Mouse (Mus musculus): ENCODE results near the gene Cdt1. TPM values are rescaled to one million over a fixed set of nuclear protein-coding genes. Genes with fewer than 3 reads are reported as not detected.

Gene Cdt1
- polyA plus RNA-seq, 1 experiment from 2014 or later: 41.1 TPM

DNA sequence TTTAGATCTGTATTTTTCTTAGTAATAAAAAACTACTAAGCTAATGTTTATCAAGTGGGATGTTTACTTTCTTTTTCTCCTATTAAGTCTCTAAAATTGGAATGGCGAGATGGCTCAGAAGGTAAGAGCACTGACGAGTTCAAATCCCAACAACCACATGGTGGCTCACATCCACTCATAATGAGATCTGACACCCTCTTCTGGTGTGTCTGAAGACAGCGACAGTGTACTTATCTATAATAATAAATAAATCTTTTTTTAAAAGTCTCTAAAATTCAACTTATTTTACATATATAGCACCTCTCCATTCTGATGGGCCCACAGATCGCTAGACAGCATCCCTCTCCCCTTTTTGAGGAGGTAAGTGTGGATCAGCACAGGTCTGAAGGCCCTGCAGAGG is 42.4 kb downstream of the Cdt1 start:
- no peaks in the 10 kb centered on the region for H3K36me3 ChIP-seq (ENCODE audit: control insufficient read depth, insufficient read depth)
- peak overlapping the region; percentile 99; the same call in 1 of the 2 replicates for H3K4me2 ChIP-seq (ENCODE audit: low read depth, low read length)
- no peak overlapping the region for H3K27ac ChIP-seq (ENCODE audit: low read length)
- peaks cover 19% of the 10 kb centered on the region for H3K4me1 ChIP-seq (ENCODE audit: control insufficient read depth, low read depth, low read length)
- H3K9me3 ChIP-seq (replicated peaks; ENCODE audit: control insufficient read depth, low read length): no peaks in the 10 kb centered on the region
- H3K9ac ChIP-seq (ENCODE audit: low read depth, low read length): no peak overlapping the region
- 59% methylated on average over 4 of the region's 4 CpGs for WGBS (ENCODE audit: insufficient replicate concordance)
- H3K27me3 ChIP-seq (ENCODE audit: control insufficient read depth, insufficient read depth, low read depth, low read length): no peaks in the 10 kb centered on the region
- peak overlapping the region; percentile 72 for H3K4me3 ChIP-seq (ENCODE audit: low read depth, low read length)
- ATAC-seq (ENCODE audit: low read depth): no peak

- Histone ChIP-seq H3K4me2 (ENCODE audit: low read depth, low read length) (peak overlapping the region; percentile 99), H3K9me3 (replicated peaks; ENCODE audit: control insufficient read depth, low read length) (no peaks in the 10 kb centered on the region), H3K27me3 (ENCODE audit: control insufficient read depth, insufficient read depth, low read depth, low read length) (no peaks in the 10 kb centered on the region), H3K9ac (ENCODE audit: low read depth, low read length) (peak overlapping the region; percentile 81), H3K4me3 (ENCODE audit: low read depth, low read length) (peak overlapping the region; percentile 72), H3K27ac (ENCODE audit: low read length) (peak overlapping the region; percentile 75), H3K36me3 (ENCODE audit: control insufficient read depth, insufficient read depth) (no peaks in the 10 kb centered on the region), H3K4me1 (ENCODE audit: control insufficient read depth, low read depth, low read length) (peaks cover 19% of the 10 kb centered on the region)
- WGBS (ENCODE audit: insufficient replicate concordance): 4% methylated on average over 20 of the region's 20 CpGs
- ATAC-seq (ENCODE audit: low read depth): peak; percentile 9
These were observed 42.9 kb downstream of the Cdt1 start for GRCm38 (mm10) chr8:122610612-122611277.

- no peaks in the 10 kb centered on the region for H3K9me3 ChIP-seq (replicated peaks; ENCODE audit: control insufficient read depth, low read length)
- under 1% methylated on average over 57 of the region's 57 CpGs for WGBS (ENCODE audit: insufficient replicate concordance)
- H3K4me1 ChIP-seq (ENCODE audit: control insufficient read depth, low read depth, low read length): peaks cover 19% of the 10 kb centered on the region
- H3K4me3 ChIP-seq (ENCODE audit: low read depth, low read length): peak within 1 kb of the TSS; percentile 72
- peak within 1 kb of the TSS; percentile 75 for H3K27ac ChIP-seq (ENCODE audit: low read length)
- H3K27me3 ChIP-seq (ENCODE audit: control insufficient read depth, insufficient read depth, low read depth, low read length): no peaks in the 10 kb centered on the region
- H3K9ac ChIP-seq (ENCODE audit: low read depth, low read length): peak within 1 kb of the TSS; percentile 81
- ATAC-seq (ENCODE audit: low read depth): peak; percentile 95
- H3K4me2 ChIP-seq (ENCODE audit: low read depth, low read length): peak within 1 kb of the TSS; percentile 99
- H3K36me3 ChIP-seq (ENCODE audit: control insufficient read depth, insufficient read depth): no peaks in the 10 kb centered on the region
These were observed 43.7 kb downstream of the Cdt1 start, which contains the start of the genes Galns and Trappc2l for GRCm38 (mm10) chr8:122611295-122612133. Gene Galns (minus strand): TSS chr8:122611463. Gene Trappc2l (plus strand): TSS chr8:122611640.

- ATAC-seq (ENCODE audit: low read depth): no peak
- Histone ChIP-seq H3K27ac (ENCODE audit: low read length) (no peak overlapping the region), H3K4me3 (ENCODE audit: low read depth, low read length) (no peak overlapping the region), H3K9ac (ENCODE audit: low read depth, low read length) (no peak overlapping the region), H3K4me2 (ENCODE audit: low read depth, low read length) (no peak overlapping the region), H3K4me1 (ENCODE audit: control insufficient read depth, low read depth, low read length) (peaks cover 33% of the 10 kb centered on the region), H3K27me3 (ENCODE audit: control insufficient read depth, insufficient read depth, low read depth, low read length) (no peaks in the 10 kb centered on the region), H3K36me3 (ENCODE audit: control insufficient read depth, insufficient read depth) (no peaks in the 10 kb centered on the region), H3K9me3 (replicated peaks; ENCODE audit: control insufficient read depth, low read length) (no peaks in the 10 kb centered on the region)
- 65% methylated on average over 9 of the region's 9 CpGs for WGBS (ENCODE audit: insufficient replicate concordance)
These were observed 48.5 kb downstream of the Cdt1 start for GRCm38 (mm10) chr8:122616181-122616905.

GRCm38 (mm10) chr8:122617947-122618546 is 50.2 kb downstream of the Cdt1 start:
- Histone ChIP-seq H3K4me3 (ENCODE audit: low read depth, low read length) (no peak overlapping the region; the same call in 1 of the 2 replicates), H3K9me3 (replicated peaks; ENCODE audit: control insufficient read depth, low read length) (no peaks in the 10 kb centered on the region), H3K27me3 (ENCODE audit: control insufficient read depth, insufficient read depth, low read depth, low read length) (no peaks in the 10 kb centered on the region), H3K27ac (ENCODE audit: low read length) (peak overlapping the region; percentile 68), H3K36me3 (ENCODE audit: control insufficient read depth, insufficient read depth) (no peaks in the 10 kb centered on the region), H3K4me2 (ENCODE audit: low read depth, low read length) (peak overlapping the region; percentile 35), H3K4me1 (ENCODE audit: control insufficient read depth, low read depth, low read length) (peaks cover 20% of the 10 kb centered on the region), H3K9ac (ENCODE audit: low read depth, low read length) (0 out of 2 replicates have a peak overlapping the region, but pooled peaks have one; percentile 17)
- peak; percentile 14; the same call in 1 of the 2 replicates for ATAC-seq (ENCODE audit: low read depth)
- WGBS (ENCODE audit: insufficient replicate concordance): 35% methylated on average over 5 of the region's 7 CpGs

GRCm38 (mm10) chr8:122618660-122619378 is 51.0 kb downstream of the Cdt1 start:
- peak overlapping the region; percentile 18 for H3K9ac ChIP-seq (ENCODE audit: low read depth, low read length)
- no peaks in the 10 kb centered on the region for H3K36me3 ChIP-seq (ENCODE audit: control insufficient read depth, insufficient read depth)
- peak overlapping the region; percentile 73 for H3K27ac ChIP-seq (ENCODE audit: low read length)
- peak overlapping the region; percentile 35 for H3K4me2 ChIP-seq (ENCODE audit: low read depth, low read length)
- peaks cover 20% of the 10 kb centered on the region for H3K4me1 ChIP-seq (ENCODE audit: control insufficient read depth, low read depth, low read length)
- 33% methylated on average over 6 of the region's 6 CpGs for WGBS (ENCODE audit: insufficient replicate concordance)
- no peaks in the 10 kb centered on the region for H3K9me3 ChIP-seq (replicated peaks; ENCODE audit: control insufficient read depth, low read length)
- no peak overlapping the region; the same call in 1 of the 2 replicates for H3K4me3 ChIP-seq (ENCODE audit: low read depth, low read length)
- peak; percentile 96 for ATAC-seq (ENCODE audit: low read depth)
- H3K27me3 ChIP-seq (ENCODE audit: control insufficient read depth, insufficient read depth, low read depth, low read length): no peaks in the 10 kb centered on the region

DNA sequence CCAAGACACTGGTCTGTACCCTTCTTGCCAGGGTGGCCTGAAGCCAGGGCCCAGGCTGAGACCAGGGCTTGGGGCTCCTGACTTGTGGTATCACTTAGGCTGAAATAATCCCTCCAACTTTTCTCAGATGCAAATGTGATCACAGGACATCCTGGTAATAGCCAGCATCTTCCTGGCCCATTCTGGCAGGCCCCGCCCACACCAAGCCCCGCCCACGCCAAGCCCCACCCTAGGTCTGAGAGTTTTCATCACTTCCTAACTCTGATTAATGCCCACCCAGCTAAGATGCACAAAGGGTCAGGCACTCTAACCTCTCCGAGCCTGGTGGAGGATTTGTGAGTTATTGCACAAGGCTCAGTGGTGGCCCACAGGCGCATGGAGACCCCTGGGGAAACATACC is 52.6 kb downstream of the Cdt1 start:
- no peaks in the 10 kb centered on the region for H3K27me3 ChIP-seq (ENCODE audit: control insufficient read depth, insufficient read depth, low read depth, low read length)

DNA sequence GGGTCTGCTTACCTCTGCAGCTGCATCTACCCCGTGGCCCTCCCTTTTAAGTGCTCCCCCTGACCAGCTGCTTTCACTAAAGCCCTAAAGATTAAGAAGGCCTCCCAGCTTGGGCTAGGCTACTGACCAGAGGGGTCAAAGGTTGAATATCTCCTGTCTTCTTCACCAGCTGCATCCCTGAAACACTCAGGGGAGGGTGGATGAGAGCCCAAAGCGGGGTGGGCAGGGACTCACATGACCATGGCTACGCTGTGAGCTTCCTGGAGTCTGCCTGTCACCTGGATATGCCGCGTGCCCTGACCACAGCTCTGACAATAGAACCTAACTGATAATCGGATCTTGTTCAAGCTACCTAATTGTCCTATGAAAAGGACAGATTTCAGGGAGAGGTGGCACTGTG is 54.9 kb downstream of the Cdt1 start, which contains the start of gene Pabpn1l:
Gene Pabpn1l, minus strand, starts transcription at position 13 of the 400 bp plus-strand sequence.
- no peak for ATAC-seq (ENCODE audit: low read depth)
- no peaks in the 10 kb centered on the region for H3K27me3 ChIP-seq (ENCODE audit: control insufficient read depth, insufficient read depth, low read depth, low read length)

More for the DNA sequence above, 52.6 kb downstream of the Cdt1 start:
- 23% methylated on average over 5 of the region's 5 CpGs for WGBS (ENCODE audit: insufficient replicate concordance)
- no peak for ATAC-seq (ENCODE audit: low read depth)
- peaks cover 20% of the 10 kb centered on the region for H3K4me1 ChIP-seq (ENCODE audit: control insufficient read depth, low read depth, low read length)
- no peak overlapping the region for H3K9ac ChIP-seq (ENCODE audit: low read depth, low read length)
- no peaks in the 10 kb centered on the region for H3K36me3 ChIP-seq (ENCODE audit: control insufficient read depth, insufficient read depth)
- no peaks in the 10 kb centered on the region for H3K9me3 ChIP-seq (replicated peaks; ENCODE audit: control insufficient read depth, low read length)
- H3K27ac ChIP-seq (ENCODE audit: low read length): no peak overlapping the region
- no peak overlapping the region for H3K4me3 ChIP-seq (ENCODE audit: low read depth, low read length)
- no peak overlapping the region for H3K4me2 ChIP-seq (ENCODE audit: low read depth, low read length)

More for the DNA sequence above, 54.9 kb downstream of the Cdt1 start, which contains the start of gene Pabpn1l:
- Histone ChIP-seq H3K4me1 (ENCODE audit: control insufficient read depth, low read depth, low read length) (peaks cover 20% of the 10 kb centered on the region), H3K4me3 (ENCODE audit: low read depth, low read length) (no peak within 1 kb of the TSS), H3K36me3 (ENCODE audit: control insufficient read depth, insufficient read depth) (no peaks in the 10 kb centered on the region), H3K4me2 (ENCODE audit: low read depth, low read length) (no peak within 1 kb of the TSS), H3K9ac (ENCODE audit: low read depth, low read length) (no peak within 1 kb of the TSS), H3K27ac (ENCODE audit: low read length) (no peak within 1 kb of the TSS), H3K9me3 (replicated peaks; ENCODE audit: control insufficient read depth, low read length) (no peaks in the 10 kb centered on the region)
- 55% methylated on average over 6 of the region's 6 CpGs for WGBS (ENCODE audit: insufficient replicate concordance)

Data from liver, embryonic 16.5 days (tissue).